Mouse (Mus musculus) left cerebral cortex, adult 2 months (tissue): Measurements from ENCODE around the gene Ankrd52. TPM values are rescaled to one million over a fixed set of nuclear protein-coding genes. Genes with fewer than 3 reads are reported as not detected.
"Not testable (repeated sequence)": the region's sequence is repeated elsewhere in the genome, so short reads cannot be mapped to it uniquely, and the experiment has no call there.

Experiments used
- DNase-seq, 2 experiments: peaks; one replicate each; pipeline ENCODE4 v3.0.0; 2021 to 2022; ENCODE audit warnings: low spot score in 2 of 2, mixed read lengths in 1 of 2; ENCODE audit errors: extremely low spot score in 1 of 2
- H3K27ac ChIP-seq: fragments of 200-600 bp; 2 replicates; pipeline ENCODE4 v1.8.1; 2022
- H3K4me3 ChIP-seq: fragments of 200-600 bp; 2 replicates; pipeline ENCODE4 v1.8.1; 2022
- CTCF ChIP-seq: fragments of 200-600 bp; IDR thresholded peaks from 2 replicates; pipeline ENCODE4 v1.8.1; 2022; ENCODE audit warnings: antibody characterized with exemption, mild to moderate bottlenecking, moderate library complexity
- intact Hi-C: fragments of 180-260 bp; cut with DNase I; formaldehyde crosslinking; loops from one replicate; pipeline ENCODE4 v1.15.1; 2025
- long read RNA-seq, 2 experiments: library from polyadenylated mRNA; stranded (forward); transcript quantifications; one replicate each; pipeline ENCODE4 v2.0.0; 2021; ENCODE audit warnings: borderline mapping rate in 2 of 2
- total RNA-seq, 2 experiments: library from RNA; stranded (reverse); gene quantifications; 2 replicates each; pipeline ENCODE4 v1.2.3; 2021

Gene Ankrd52
- 10 to 100 TPM; 60.8 to 63.9 TPM for total RNA-seq
- long read RNA-seq, experiment 1, full-length matches to known transcripts: 1 of 3 reads
- long read RNA-seq, experiment 1, partial matches to known transcripts: 1 of 3 reads
- long read RNA-seq, experiment 1, other reads (novel, unspliced or antisense): 1 of 3 reads
- long read RNA-seq, experiment 2, partial matches to known transcripts: 0 of 3 reads
- long read RNA-seq, experiment 2, other reads (novel, unspliced or antisense): 3 of 3 reads

- Histone ChIP-seq H3K27ac (peak within 1 kb of the TSS; percentile 96), H3K4me3 (peak within 1 kb of the TSS; percentile 75)
- intact Hi-C loops: loop anchor here (2.0 kb wide), 1 partner anchor 82 kb away; the partner anchor contains the start of gene Smarcc2
- DNase-seq: peak; percentile 86 to 90
- peak; percentile 53 for TF ChIP-seq CTCF
These were observed at the start of gene Ankrd52 for GRCm38 (mm10) chr10:128376455-128377211. TSS of gene Ankrd52 (plus strand) at chr10:128377115.

- Histone ChIP-seq H3K27ac (no peak overlapping the region), H3K4me3 (no peak overlapping the region)
- no peak for DNase-seq
- TF ChIP-seq CTCF: no peak; the same call in none of the 2 replicates
- intact Hi-C loops: no loop called here
These were observed 49.3 kb upstream of the Ankrd52 start for GRCm38 (mm10) chr10:128327610-128328009.

- DNase-seq, intact Hi-C loops, H3K4me3 ChIP-seq, H3K27ac ChIP-seq: not testable (repeated sequence)
These were observed 44.3 kb upstream of the Ankrd52 start for GRCm38 (mm10) chr10:128332358-128333249.

GRCm38 (mm10) chr10:128335582-128335981 is 41.3 kb upstream of the Ankrd52 start:
- TF ChIP-seq CTCF: peak; percentile 73
- no peak overlapping the region for H3K4me3 ChIP-seq
- intact Hi-C loops: loop anchor here (5.0 kb wide), 1 partner anchor 122 kb away; the partner anchor contains the start of gene Smarcc2
- H3K27ac ChIP-seq: no peak overlapping the region
- peak; percentile 57 to 66 for DNase-seq

GRCm38 (mm10) chr10:128336195-128336594 is 40.7 kb upstream of the Ankrd52 start:
- intact Hi-C loops: loop anchor here (2.0 to 5.0 kb wide), 2 partner anchors 23 to 121 kb away; partner anchors contain the start of gene Smarcc2
- no peak overlapping the region for H3K4me3 ChIP-seq
- no peak overlapping the region for H3K27ac ChIP-seq
- no peak for TF ChIP-seq CTCF
- DNase-seq: no peak

GRCm38 (mm10) chr10:128336597-128336996 is 40.3 kb upstream of the Ankrd52 start:
- intact Hi-C loops: loop anchor here (2.0 to 5.0 kb wide), 2 partner anchors 22 to 121 kb away; partner anchors contain the start of gene Smarcc2
- DNase-seq: no peak
- Histone ChIP-seq H3K4me3 (peak overlapping the region; percentile 97; the same call in 1 of the 2 replicates), H3K27ac (peak overlapping the region; percentile 96; the same call in 1 of the 2 replicates)
- TF ChIP-seq CTCF: no peak

- intact Hi-C loops: loop anchor here (2.0 to 5.0 kb wide), 3 partner anchors 21 to 120 kb away; partner anchors contain the start of genes Coq10a and Smarcc2
- TF ChIP-seq CTCF: no peak
- Histone ChIP-seq H3K27ac (peak within 1 kb of the TSS; percentile 96), H3K4me3 (peak within 1 kb of the TSS; percentile 97)
- DNase-seq: peak; percentile 95
These were observed 39.4 kb upstream of the Ankrd52 start, which contains the start of gene Cs for GRCm38 (mm10) chr10:128337306-128338181. TSS of gene Cs (plus strand) at chr10:128337734.

- intact Hi-C loops: loop anchor here (2.0 to 5.0 kb wide), 2 partner anchors 30 to 119 kb away; partner anchors contain the start of genes Coq10a and Smarcc2
- no peak for TF ChIP-seq CTCF
- Histone ChIP-seq H3K4me3 (peak overlapping the region; percentile 97), H3K27ac (peak overlapping the region; percentile 96)
- DNase-seq: no peak
These were observed 38.5 kb upstream of the Ankrd52 start for GRCm38 (mm10) chr10:128338415-128338814.

GRCm38 (mm10) chr10:128338948-128339347 is 38.0 kb upstream of the Ankrd52 start:
- intact Hi-C loops: loop anchor here (2.0 to 5.0 kb wide), 2 partner anchors 30 to 118 kb away; partner anchors contain the start of genes Coq10a and Smarcc2
- peak overlapping the region; percentile 24 for H3K27ac ChIP-seq
- H3K4me3 ChIP-seq: peak overlapping the region; percentile 97
- no peak for TF ChIP-seq CTCF
- no peak for DNase-seq

GRCm38 (mm10) chr10:128340257-128340656 is 36.7 kb upstream of the Ankrd52 start:
- DNase-seq: no peak
- intact Hi-C loops: no loop called here
- peak; percentile 12 for TF ChIP-seq CTCF
- H3K4me3 ChIP-seq: no peak overlapping the region
- H3K27ac ChIP-seq: no peak overlapping the region
